Mouse (Mus musculus) midbrain, embryonic 11.5 days (tissue): ENCODE measurements around the gene Gdpd2. TPM values are rescaled to one million over a fixed set of nuclear protein-coding genes. Genes with fewer than 3 reads are reported as not detected.

Source experiments
- ATAC-seq: fragments of 200-750 bp; cut with Nextera tagmentation; 2 replicates; pipeline ENCODE4 v1.8.0; 2017; ENCODE audit warnings: moderate TSS enrichment, moderate library complexity; ENCODE audit not compliant: low FRiP score
- DNase-seq: peaks from one replicate; pipeline ENCODE4 v3.0.0; 2015; ENCODE audit warnings: low spot score; ENCODE audit errors: missing footprints
- H3K27ac ChIP-seq: fragments of 300-500 bp; sonication (generic); 2 replicates; pipeline ENCODE4 v1.5.1; 2014; ENCODE audit warnings: low read depth, low read length
- H3K27me3 ChIP-seq: fragments of 300-500 bp; sonication (generic); 2 replicates; pipeline ENCODE4 v1.6.1; 2014; ENCODE audit warnings: mild to moderate bottlenecking, low read length, moderate library complexity, mixed read lengths; ENCODE audit not compliant: control insufficient read depth, insufficient read depth
- H3K36me3 ChIP-seq: fragments of 300-500 bp; sonication (generic); 2 replicates; pipeline ENCODE4 v1.6.1; 2014; ENCODE audit warnings: mild to moderate bottlenecking, low read length, moderate library complexity, mixed read lengths; ENCODE audit not compliant: control insufficient read depth, insufficient read depth
- H3K4me1 ChIP-seq: fragments of 300-500 bp; sonication (generic); 2 replicates; pipeline ENCODE4 v1.6.1; 2014; ENCODE audit warnings: low read length; ENCODE audit not compliant: control insufficient read depth, insufficient read depth
- H3K4me2 ChIP-seq: fragments of 300-500 bp; sonication (generic); 2 replicates; pipeline ENCODE4 v1.6.1; 2014; ENCODE audit warnings: mild to moderate bottlenecking, moderate library complexity
- H3K4me3 ChIP-seq: fragments of 300-500 bp; sonication (generic); 2 replicates; pipeline ENCODE4 v1.5.1; 2014; ENCODE audit warnings: low read depth, low read length
- H3K9ac ChIP-seq: fragments of 300-500 bp; sonication (generic); 2 replicates; pipeline ENCODE4 v1.6.1; 2014; ENCODE audit warnings: low read length
- H3K9me3 ChIP-seq: fragments of 300-500 bp; sonication (generic); 2 replicates; pipeline ENCODE4 v1.6.1; 2016; ENCODE audit warnings: low read length; ENCODE audit not compliant: control insufficient read depth
- WGBS: fragments of 180-500 bp; shearing (Covaris S2); extraction: QIAGEN DNeasy Blood & Tissue Kit; methylation state at CpG from one replicate; pipeline ENCODE4 v1.1.7; 2014; 5-methylcytosine and 5-hydroxymethylcytosine counted together
- polyA plus RNA-seq: library from polyadenylated mRNA; unstranded; fragments of >200 nt; fragmentation: Nextera tagmentation; extraction: Ambion mirVana; gene quantifications from 2 replicates; pipeline ENCODE4 v1.2.1, GENCODE M21; 2014

The Gdpd2 gene
- polyA plus RNA-seq, 1 experiment from 2014 or later: 13.7 TPM

GRCm38 (mm10) chrX:100774341-100774811, 44.7 kb downstream of the Gdpd2 start:
- ATAC-seq (peak; percentile 17), DNase-seq (peak; percentile 93)
- H3K36me3 ChIP-seq: no peaks in the 10 kb centered on the region
- H3K4me2 ChIP-seq: peak overlapping the region; percentile 50
- no peaks in the 10 kb centered on the region for H3K9me3 ChIP-seq
- H3K27me3 ChIP-seq: peaks cover 5% of the 10 kb centered on the region
- peaks cover 3% of the 10 kb centered on the region; the same call in 1 of the 2 replicates for H3K4me1 ChIP-seq
- peak overlapping the region; percentile 65 for H3K9ac ChIP-seq
- WGBS: 23% methylated on average over 23 of the region's 23 CpGs
- H3K4me3 ChIP-seq: peak overlapping the region; percentile 34
- H3K27ac ChIP-seq: no peak overlapping the region

GRCm38 (mm10) chrX:100775405-100775804, 45.7 kb downstream of the Gdpd2 start:
- DNase-seq (no peak), ATAC-seq (no peak)
- no peaks in the 10 kb centered on the region for H3K9me3 ChIP-seq
- no peak overlapping the region for H3K9ac ChIP-seq
- no peak overlapping the region for H3K4me2 ChIP-seq
- peaks cover 6% of the 10 kb centered on the region; the same call in 1 of the 2 replicates for H3K4me1 ChIP-seq
- H3K4me3 ChIP-seq: no peak overlapping the region
- H3K27me3 ChIP-seq: peaks cover 3% of the 10 kb centered on the region
- 86% methylated on average over 3 of the region's 3 CpGs for WGBS
- no peaks in the 10 kb centered on the region for H3K36me3 ChIP-seq
- H3K27ac ChIP-seq: no peak overlapping the region

- Histone ChIP-seq H3K4me2 (peak overlapping the region; percentile 53), H3K4me1 (peaks cover 6% of the 10 kb centered on the region; the same call in 1 of the 2 replicates), H3K27me3 (peaks cover 3% of the 10 kb centered on the region), H3K27ac (no peak overlapping the region; the same call in 1 of the 2 replicates), H3K4me3 (peak overlapping the region; percentile 57), H3K36me3 (no peaks in the 10 kb centered on the region), H3K9me3 (no peaks in the 10 kb centered on the region), H3K9ac (no peak overlapping the region)
- 16% methylated on average over 9 of the region's 9 CpGs for WGBS
- DNase-seq: peak; percentile 85
- peak; percentile 43 for ATAC-seq
Observed at GRCm38 (mm10) chrX:100776494-100776893, 46.8 kb downstream of the Gdpd2 start.

GRCm38 (mm10) chrX:100776985-100777654, 47.4 kb downstream of the Gdpd2 start:
- peak overlapping the region; percentile 73; the same call in 1 of the 2 replicates for H3K27ac ChIP-seq
- peaks cover 6% of the 10 kb centered on the region; the same call in 1 of the 2 replicates for H3K4me1 ChIP-seq
- peak overlapping the region; percentile 87 for H3K9ac ChIP-seq
- DNase-seq (peak; percentile 95), ATAC-seq (peak; percentile 93)
- H3K4me2 ChIP-seq: peak overlapping the region; percentile 53
- WGBS: 16% methylated on average over 26 of the region's 49 CpGs
- no peaks in the 10 kb centered on the region for H3K9me3 ChIP-seq
- H3K27me3 ChIP-seq: peaks cover 3% of the 10 kb centered on the region
- H3K36me3 ChIP-seq: no peaks in the 10 kb centered on the region
- H3K4me3 ChIP-seq: peak overlapping the region; percentile 57

GRCm38 (mm10) chrX:100777655-100778234, 48.1 kb downstream of the Gdpd2 start:
- Histone ChIP-seq H3K27ac (peak overlapping the region; percentile 73; the same call in 1 of the 2 replicates), H3K27me3 (peaks cover 3% of the 10 kb centered on the region), H3K9me3 (no peaks in the 10 kb centered on the region), H3K36me3 (no peaks in the 10 kb centered on the region), H3K4me3 (peak overlapping the region; percentile 57), H3K4me1 (peaks cover 6% of the 10 kb centered on the region; the same call in 1 of the 2 replicates), H3K4me2 (peak overlapping the region; percentile 53), H3K9ac (peak overlapping the region; percentile 87)
- DNase-seq (peak; percentile 91), ATAC-seq (no peak)
- 22% methylated on average over 10 of the region's 10 CpGs for WGBS

GRCm38 (mm10) chrX:100778397-100778796, 48.7 kb downstream of the Gdpd2 start:
- Histone ChIP-seq H3K4me3 (peak overlapping the region; percentile 57), H3K36me3 (no peaks in the 10 kb centered on the region), H3K4me1 (peaks cover 7% of the 10 kb centered on the region; the same call in 1 of the 2 replicates), H3K9ac (peak overlapping the region; percentile 87; the same call in 1 of the 2 replicates), H3K27ac (no peak overlapping the region), H3K4me2 (peak overlapping the region; percentile 53), H3K9me3 (no peaks in the 10 kb centered on the region), H3K27me3 (peaks cover 3% of the 10 kb centered on the region)
- ATAC-seq (no peak), DNase-seq (no peak)
- WGBS: 24% methylated on average over 5 of the region's 5 CpGs

Other genes starting within 250 kb of the Gdpd2 start
- gene Igbp1, start 235.6 kb upstream of the Gdpd2 start, polyA plus RNA-seq: 43.1 and 43.7 TPM in 2 replicates
- not detected in 2 replicates for gene Dgat2l6, start 205.0 kb upstream of the Gdpd2 start, polyA plus RNA-seq
- gene Awat1, start 157.6 kb upstream of the Gdpd2 start, polyA plus RNA-seq: not detected in 2 replicates
- gene P2ry4, start 135.0 kb upstream of the Gdpd2 start, polyA plus RNA-seq: not detected in 2 replicates
- gene Arr3, start 124.4 kb upstream of the Gdpd2 start, polyA plus RNA-seq: not detected in 2 replicates
- gene Kif4, start 104.1 kb upstream of the Gdpd2 start, polyA plus RNA-seq: 52.3 and 58.7 TPM in 2 replicates
- gene Pdzd11, start 103.3 kb upstream of the Gdpd2 start, polyA plus RNA-seq: 148 and 161 TPM in 2 replicates
- 7.5 and 9.7 TPM in 2 replicates for gene Dlg3, start 37.8 kb downstream of the Gdpd2 start, polyA plus RNA-seq